Mouse (Mus musculus) lung, embryonic 15.5 days (tissue): ENCODE results near the gene Gm27179. TPM values are rescaled to one million over a fixed set of nuclear protein-coding genes. Genes with fewer than 3 reads are reported as not detected.
"Not testable (repeated sequence)": the region's sequence is repeated elsewhere in the genome, so short reads cannot be mapped to it uniquely, and the experiment has no call there.

Experiments used
- ATAC-seq: fragments of 200-750 bp; cut with Nextera tagmentation; 2 replicates; pipeline ENCODE4 v1.8.0; 2017; ENCODE audit warnings: moderate number of reproducible peaks, borderline replicate concordance; ENCODE audit not compliant: low FRiP score, low TSS enrichment; ENCODE audit errors: extremely low read depth
- H3K27ac ChIP-seq: fragments of 300-500 bp; sonication (generic); 2 replicates; pipeline ENCODE4 v1.5.1; 2015; ENCODE audit warnings: moderate library complexity, mild to moderate bottlenecking, inconsistent platforms
- H3K27me3 ChIP-seq: fragments of 300-500 bp; sonication (generic); 2 replicates; pipeline ENCODE4 v1.6.1; 2015; ENCODE audit warnings: inconsistent platforms
- H3K36me3 ChIP-seq: fragments of 300-500 bp; sonication (generic); 2 replicates; pipeline ENCODE4 v1.6.1; 2015; ENCODE audit warnings: inconsistent platforms
- H3K4me1 ChIP-seq: fragments of 300-500 bp; sonication (generic); 2 replicates; pipeline ENCODE4 v1.6.1; 2015; ENCODE audit warnings: inconsistent platforms
- H3K4me2 ChIP-seq: fragments of 300-500 bp; sonication (generic); 2 replicates; pipeline ENCODE4 v1.6.1; 2015; ENCODE audit warnings: inconsistent platforms, mild to moderate bottlenecking, moderate library complexity
- H3K4me3 ChIP-seq: fragments of 300-500 bp; sonication (generic); 2 replicates; pipeline ENCODE4 v1.5.1; 2015; ENCODE audit warnings: mild to moderate bottlenecking, inconsistent platforms
- H3K9ac ChIP-seq: fragments of 300-500 bp; sonication (generic); 2 replicates; pipeline ENCODE4 v1.6.1; 2015; ENCODE audit warnings: inconsistent platforms
- H3K9me3 ChIP-seq: fragments of 300-500 bp; sonication (generic); 2 replicates; pipeline ENCODE4 v1.6.1; 2016; ENCODE audit warnings: inconsistent platforms
- WGBS: fragments of 180-500 bp; shearing (Covaris S2); methylation state at CpG from one replicate; pipeline ENCODE4 v1.1.7; 2015; 5-methylcytosine and 5-hydroxymethylcytosine counted together
- polyA plus RNA-seq: library from polyadenylated mRNA; unstranded; fragments of >200 nt; fragmentation: Nextera tagmentation; extraction: Ambion mirVana; gene quantifications from 2 replicates; pipeline ENCODE4 v1.2.1, GENCODE M21; 2015

Gene Gm27179
- polyA plus RNA-seq, 1 experiment from 2014 or later: not detected

DNA sequence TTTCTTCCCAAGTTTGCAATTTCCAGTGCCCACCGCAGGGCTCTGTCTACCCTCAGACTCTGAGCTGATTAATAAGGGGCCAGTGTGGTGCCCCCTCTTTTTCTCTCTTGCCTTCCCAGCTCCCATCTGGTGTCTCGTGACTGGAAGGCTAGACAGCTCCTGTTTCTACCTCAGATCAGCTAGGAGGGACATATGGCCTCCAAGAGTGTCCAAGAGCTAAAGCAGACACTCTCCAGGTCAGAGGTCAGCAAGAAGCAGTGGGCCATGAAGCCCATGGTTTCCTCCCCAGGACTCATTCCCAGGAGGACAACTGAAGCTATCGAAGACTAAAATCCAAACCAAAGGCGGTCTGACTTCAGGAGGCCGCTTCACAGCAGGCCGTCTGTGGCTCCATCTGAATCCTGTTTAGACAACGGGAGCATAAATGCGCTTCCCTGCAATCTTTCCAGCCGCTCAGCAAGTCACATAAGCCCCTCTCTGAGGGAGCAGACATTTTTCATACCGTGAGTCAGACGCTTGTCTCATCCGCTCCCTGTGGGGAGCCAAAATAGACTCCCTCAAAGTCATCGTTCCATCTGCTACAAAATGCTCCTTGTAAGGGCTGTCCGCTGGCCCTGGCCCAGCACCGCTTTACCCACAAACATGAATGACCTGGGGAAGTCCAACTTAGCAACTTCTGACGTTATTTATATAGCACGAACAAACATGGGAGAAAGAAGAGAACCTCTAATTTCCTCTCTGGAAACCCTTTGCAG, 44.6 kb downstream of the Gm27179 start:
- ATAC-seq, H3K27ac ChIP-seq, H3K4me3 ChIP-seq, H3K4me1 ChIP-seq, H3K9me3 ChIP-seq, H3K36me3 ChIP-seq, H3K27me3 ChIP-seq, H3K4me2 ChIP-seq, H3K9ac ChIP-seq: not testable (repeated sequence)
- no CpG with 5 or more reads among the region's 17 CpGs for WGBS

DNA sequence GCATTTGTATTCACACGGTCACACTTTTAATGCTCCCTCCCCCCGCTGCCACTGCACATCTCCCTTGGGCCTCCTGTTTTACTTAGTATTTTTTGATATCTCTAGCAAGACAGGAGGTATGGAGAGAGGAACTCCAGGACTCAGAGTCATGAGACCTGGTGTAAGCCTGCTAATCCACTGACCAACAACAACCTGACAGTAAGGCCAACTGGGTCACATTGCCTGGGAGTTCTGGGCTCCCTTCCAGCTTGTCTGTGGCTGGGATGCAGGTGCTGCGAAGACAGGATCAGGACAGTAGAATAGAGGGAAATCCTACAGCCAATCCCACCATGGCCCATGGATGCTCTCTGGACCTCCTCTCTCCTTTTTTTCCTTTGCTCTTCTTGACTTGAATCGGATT, 47.9 kb downstream of the Gm27179 start:
- H3K4me3 ChIP-seq, H3K4me2 ChIP-seq, ATAC-seq, H3K9ac ChIP-seq, H3K4me1 ChIP-seq, H3K36me3 ChIP-seq, H3K27ac ChIP-seq, H3K27me3 ChIP-seq, H3K9me3 ChIP-seq: not testable (repeated sequence)
- WGBS: no CpG with 5 or more reads among the region's 4 CpGs

Other genes with a start within 250 kb of the Gm27179 start
- not detected in 2 replicates for gene Synb, start 218.2 kb downstream of the Gm27179 start, polyA plus RNA-seq
- gene Gm16867, start 9.2 kb downstream of the Gm27179 start, polyA plus RNA-seq: not detected in 2 replicates
- 13.6 and 13.9 TPM in 2 replicates for gene Entpd4b, start 42.9 kb upstream of the Gm27179 start, polyA plus RNA-seq